Mouse (Mus musculus) C2C12 (cell line): Measurements from ENCODE around the gene Gm12184.

ENCODE experiments used
- CTCF ChIP-seq: IDR thresholded peaks from one replicate; pipeline ENCODE4 v1.5.1; 2011; ENCODE audit not compliant: control insufficient read depth, insufficient read depth, insufficient read length
- MAX ChIP-seq: IDR thresholded peaks from one replicate; pipeline ENCODE4 v1.6.1; 2011; ENCODE audit warnings: mild to moderate bottlenecking, control low read depth

DNA sequence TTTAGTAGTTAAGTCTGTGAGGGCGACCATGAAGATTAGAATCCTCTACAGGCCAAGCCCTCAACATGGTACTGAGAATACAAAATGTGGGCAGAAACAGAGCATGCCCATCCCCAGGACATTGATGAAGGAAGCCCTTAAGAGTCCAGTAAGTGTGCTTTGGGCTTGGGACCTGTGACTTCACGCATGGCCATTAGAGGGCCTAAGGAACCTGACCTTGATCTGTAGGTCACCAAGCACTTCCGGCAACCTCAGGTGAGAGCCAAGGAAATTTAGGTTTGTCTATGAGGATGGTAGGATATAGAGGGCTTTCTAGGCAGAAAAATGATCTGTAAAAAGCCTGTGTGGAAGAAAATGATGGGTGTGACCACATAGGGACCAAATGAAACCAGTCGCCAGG lies 30.2 kb downstream of the Gm12184 start:
- no peak for TF ChIP-seq CTCF
- no peak for TF ChIP-seq MAX
